Comparison of ENCODE assay signal across 19 mouse cellular contexts in the genomic region with DNA sequence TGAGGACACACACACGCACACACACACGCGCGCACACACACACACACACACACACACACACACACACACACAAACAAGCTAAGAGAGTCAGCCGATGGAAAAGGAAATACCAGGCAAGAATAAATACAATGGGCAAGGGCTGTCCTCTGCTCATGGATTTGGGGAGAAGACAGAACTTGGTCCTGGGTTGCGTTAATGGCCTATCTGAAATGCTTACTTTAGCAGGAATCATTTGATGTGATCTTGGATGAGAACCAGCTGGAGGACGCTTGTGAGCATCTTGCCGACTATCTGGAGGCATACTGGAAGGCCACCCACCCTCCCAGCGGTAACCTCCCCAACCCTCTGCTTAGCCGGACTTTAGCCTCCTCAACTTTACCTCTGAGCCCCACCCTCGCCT.
"Had no signal": no experiment of that assay in that cellular context is flagged by ENCODE, and none has a peak within 500 bp of the region (broad histone marks: within the 10 kb centered on the region; RNA-seq: fewer than 3 reads in every experiment).

No protein-coding gene starts in this region.

- H3K4me3 ChIP-seq: liver, embryonic 12.5 days; midbrain, embryonic 10.5 days; midbrain, embryonic 12.5 days; myocyte; neural tube, embryonic 13.5 days; neural tube, embryonic 15.5 days had no signal

- DNase-seq: lung, adult 2 months; lung, postnatal 4 days; midbrain, embryonic 14.5 days; retina, postnatal 1 day; right cerebral cortex, adult 18-20 months; right cerebral cortex, postnatal 25 days; right cerebral cortex, postnatal 4 days; spleen, adult 18-20 months; thymus, adult 18-20 months; thymus, postnatal 14 days; thymus, postnatal 36 days had no signal

- H3K36me3 ChIP-seq: liver, embryonic 12.5 days; midbrain, embryonic 12.5 days had no signal

- ATAC-seq: liver, embryonic 12.5 days; midbrain, embryonic 16.5 days had no signal

- H3K9ac ChIP-seq: liver, embryonic 12.5 days; liver, embryonic 14.5 days; midbrain, embryonic 12.5 days; neural tube, embryonic 13.5 days; neural tube, embryonic 15.5 days had no signal

- H3K9me3 ChIP-seq: liver, embryonic 12.5 days; midbrain, embryonic 10.5 days; midbrain, embryonic 12.5 days; neural tube, embryonic 13.5 days; neural tube, embryonic 15.5 days had no signal

- H3K4me2 ChIP-seq: liver, embryonic 12.5 days; midbrain, embryonic 12.5 days; neural tube, embryonic 13.5 days; neural tube, embryonic 15.5 days had no signal

- H3K27ac ChIP-seq: liver, embryonic 12.5 days; liver, embryonic 14.5 days; midbrain, embryonic 10.5 days; midbrain, embryonic 12.5 days; neural tube, embryonic 13.5 days; neural tube, embryonic 15.5 days had no signal

- H3K27me3 ChIP-seq: liver, embryonic 12.5 days; midbrain, embryonic 12.5 days; neural tube, embryonic 13.5 days; neural tube, embryonic 15.5 days had no signal

- H3K4me1 ChIP-seq: liver, embryonic 12.5 days; midbrain, embryonic 10.5 days; midbrain, embryonic 12.5 days; neural tube, embryonic 13.5 days; neural tube, embryonic 15.5 days had no signal
